Mouse (Mus musculus) adrenal gland, postnatal 0 days (tissue): ENCODE results near the gene Pole2. TPM values are rescaled to one million over a fixed set of nuclear protein-coding genes. Genes with fewer than 3 reads are reported as not detected.

ENCODE experiments used
- microRNA-seq: library from miRNA; unstranded; fragments of <30 nt; microRNA quantifications from one replicate; pipeline ENCODE4, GENCODE M21; 2016; ENCODE audit warnings: borderline replicate concordance; ENCODE audit not compliant: insufficient number of aligned reads
- polyA plus RNA-seq: library from polyadenylated mRNA; unstranded; fragments of >200 nt; fragmentation: Nextera tagmentation; extraction: Ambion mirVana; gene quantifications from 2 replicates; pipeline ENCODE4 v1.2.1, GENCODE M21; 2015

Gene Pole2
- polyA plus RNA-seq: 8.6 and 11.1 TPM in 2 replicates

DNA sequence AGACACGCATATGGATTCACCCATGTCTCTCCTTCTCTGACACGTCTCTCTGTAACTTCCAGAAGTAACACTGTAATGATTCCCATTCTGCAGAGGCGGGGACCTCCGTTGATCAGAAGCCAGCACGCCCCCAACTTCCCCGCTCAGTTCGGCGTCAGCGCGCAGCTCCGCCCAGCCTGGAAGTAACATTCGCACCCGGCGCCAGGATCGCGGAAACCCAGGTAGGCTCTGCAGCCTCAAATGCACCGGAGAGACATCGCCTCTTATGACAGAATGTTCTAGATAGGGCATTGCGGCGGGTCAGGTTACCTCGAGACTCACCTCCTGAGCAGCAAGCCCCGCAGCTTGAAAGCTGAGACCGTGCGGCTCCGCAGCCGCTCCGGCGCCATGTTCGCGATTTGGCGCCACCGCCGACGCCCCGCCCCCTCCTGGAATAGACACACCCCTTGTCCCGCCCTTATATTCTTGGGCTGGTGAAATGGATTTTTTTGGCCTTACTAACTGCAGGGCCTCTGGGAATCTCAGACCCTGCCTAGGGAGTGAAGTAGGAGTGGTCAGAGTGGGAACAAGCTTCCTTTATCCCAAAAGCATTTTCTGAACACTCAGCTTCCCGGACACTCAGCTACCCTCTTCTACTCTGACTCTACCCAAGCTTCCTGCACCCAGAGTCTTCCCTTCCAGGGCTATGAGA lies at the start of gene Pole2:
Gene Pole2, minus strand, starts transcription at position 420 of the 691 bp plus-strand sequence.

DNA sequence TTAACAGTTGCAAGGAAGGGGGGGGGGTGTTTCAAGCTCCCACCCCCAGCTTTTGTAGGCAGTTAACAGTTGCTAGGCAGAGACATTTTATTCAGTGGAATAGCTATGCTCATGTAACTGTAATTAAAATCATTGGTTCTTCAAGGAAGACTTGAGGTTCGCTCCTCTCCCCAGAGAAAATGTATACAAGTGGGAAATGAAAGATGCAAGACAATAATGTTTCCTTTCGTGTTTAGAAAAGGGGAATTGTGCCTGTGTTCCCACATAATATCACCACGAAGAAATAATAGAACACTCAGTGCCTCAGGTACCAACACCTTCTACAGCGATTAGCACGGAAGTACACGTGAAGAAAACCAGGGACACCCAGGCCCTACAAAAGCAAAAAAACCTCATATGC lies 12.9 kb upstream of the Pole2 start, which contains the start of gene Klhdc1:
Gene Klhdc1, plus strand, starts transcription at position 301 of the 400 bp plus-strand sequence.

DNA sequence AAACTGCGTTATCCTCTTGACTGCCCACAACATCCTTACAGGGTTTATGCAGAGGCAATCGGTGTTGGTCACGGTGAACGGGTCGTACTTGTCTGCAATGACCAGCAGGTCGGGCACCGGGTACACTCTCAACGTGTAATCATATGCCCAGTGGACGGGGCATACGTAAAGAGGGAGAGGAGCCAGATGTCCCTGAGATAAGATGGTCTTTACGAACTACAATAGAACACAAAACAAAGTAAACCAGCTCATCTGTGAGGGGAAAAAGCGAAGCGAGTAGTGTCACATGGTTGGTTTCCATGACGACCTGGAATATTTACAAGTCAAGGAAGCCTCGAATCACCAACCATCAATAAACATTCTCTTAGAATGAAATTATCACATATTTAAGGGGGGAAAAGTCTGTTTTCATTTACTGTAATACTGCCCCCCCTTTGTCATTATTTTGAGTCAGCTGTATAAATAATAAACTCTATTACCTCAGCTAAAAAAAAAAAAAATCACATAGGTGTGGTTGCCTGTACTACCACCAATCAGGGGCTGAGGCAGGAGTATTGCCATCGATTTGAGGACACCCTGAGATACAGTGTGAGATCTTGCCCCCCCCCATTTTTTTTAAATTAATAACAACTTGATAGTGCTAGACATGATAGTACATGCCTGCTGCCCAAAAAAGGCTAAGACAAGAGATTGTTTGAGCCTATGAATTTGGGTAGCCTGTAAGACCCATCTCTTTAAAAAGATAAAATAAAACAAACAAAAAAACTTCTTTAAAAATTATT lies 23.8 kb downstream of the Pole2 start, which contains the start of gene Gm49384:
Gene Gm49384, minus strand, starts transcription at position 216 of the 782 bp plus-strand sequence.

DNA sequence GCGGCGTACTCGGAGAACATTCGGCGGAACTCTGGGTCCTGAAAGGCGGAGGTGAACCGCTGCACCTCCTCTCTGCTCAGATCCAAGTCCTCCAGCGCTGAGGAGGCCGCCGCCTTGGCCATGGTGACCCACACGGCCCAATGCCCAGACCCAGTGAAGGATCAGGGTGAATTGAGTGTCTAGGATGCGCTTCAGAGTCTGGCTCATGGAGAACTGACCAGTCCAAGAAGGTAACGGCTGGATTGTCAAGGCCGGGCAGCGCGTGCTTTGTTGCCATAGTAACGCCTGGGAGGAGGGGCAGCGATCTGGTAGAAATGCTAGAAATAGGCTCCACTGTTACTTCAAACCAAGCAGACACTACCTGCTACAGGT lies 29.8 kb downstream of the Pole2 start, which contains the start of gene Dnaaf2:
Gene Dnaaf2, minus strand, starts transcription at position 266 of the 372 bp plus-strand sequence.

GRCm38 (mm10) chr12:69196444-69197377 lies 31.3 kb downstream of the Pole2 start, which contains the start of gene Gm49383:
Gm49383 (minus strand) TSS chr12:69197104.

DNA sequence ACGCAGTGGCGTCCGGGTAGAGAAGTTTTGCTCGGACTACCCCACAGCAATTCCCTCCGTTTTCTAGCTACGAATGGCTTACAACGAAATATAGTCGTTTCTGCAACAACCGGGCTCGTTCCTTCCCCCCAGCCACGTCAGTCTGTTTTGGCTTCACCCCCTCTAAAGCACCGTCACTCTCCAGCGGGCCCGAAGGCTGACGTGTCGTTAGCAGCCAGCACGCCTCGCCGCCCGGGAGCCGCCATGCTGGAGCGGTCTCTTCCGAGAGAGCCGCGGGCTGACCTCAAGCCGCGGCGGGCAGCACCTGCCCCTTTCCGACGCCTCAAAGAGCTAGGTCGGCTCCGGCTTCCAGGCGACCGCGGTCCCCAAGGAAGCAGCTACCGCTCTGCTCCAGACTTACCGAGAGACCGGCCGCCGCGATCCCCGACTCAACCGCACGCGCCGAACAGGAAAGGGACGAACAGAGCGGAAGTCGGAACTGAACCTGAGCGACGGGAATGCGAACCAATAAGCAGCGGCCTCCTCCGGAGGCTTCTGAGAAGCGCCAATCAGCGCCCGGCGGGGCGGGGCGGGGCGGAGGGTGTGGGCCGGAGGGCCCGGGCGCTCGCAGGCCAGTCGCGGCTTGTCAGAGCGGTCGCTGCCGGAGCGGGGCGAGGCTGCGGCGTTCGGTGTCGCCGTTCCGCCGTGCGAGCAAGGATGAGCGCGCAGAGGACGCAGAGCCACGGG lies 44.2 kb downstream of the Pole2 start, which contains the start of the genes Rpl36al and Mgat2:
Gene Rpl36al, minus strand, starts transcription at position 501 of the 726 bp plus-strand sequence.
Gene Mgat2, plus strand, starts transcription at position 575 of the 726 bp plus-strand sequence.

DNA sequence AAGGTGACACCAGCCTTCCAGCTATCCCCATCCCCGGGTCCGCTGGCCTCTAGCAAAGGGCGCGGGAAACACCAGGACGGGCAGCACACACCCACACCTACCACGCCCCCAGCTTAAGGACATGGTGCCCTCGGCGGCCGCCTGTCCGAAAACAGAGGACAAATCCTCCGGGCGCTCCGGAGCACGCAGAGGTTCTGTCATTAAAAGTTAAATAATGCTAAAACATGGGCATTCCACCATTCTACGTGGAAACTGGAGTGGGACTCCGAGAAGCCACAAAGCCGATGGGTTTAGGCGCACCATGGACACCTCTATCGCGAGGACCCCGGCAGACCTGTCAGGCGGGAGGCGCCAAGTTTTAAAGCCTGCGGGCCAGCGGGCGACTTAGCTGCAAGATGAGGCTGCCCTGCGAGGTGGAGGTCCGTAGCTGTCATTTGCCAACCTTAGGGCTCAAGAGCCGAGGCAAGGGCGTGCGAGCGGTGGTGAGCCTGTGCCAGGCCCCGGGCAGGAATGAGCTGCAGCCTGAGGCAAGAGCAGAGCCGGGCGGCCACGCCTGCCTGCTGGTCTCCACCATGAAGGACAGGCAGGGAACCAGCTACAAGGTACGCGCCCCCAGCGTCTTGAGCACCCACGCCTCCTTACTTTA lies 59.4 kb downstream of the Pole2 start, which contains the start of gene Lrr1:
Gene Lrr1, plus strand, starts transcription at position 354 of the 646 bp plus-strand sequence.

GRCm38 (mm10) chr12:69158765-69159577 lies 69.0 kb downstream of the Pole2 start, which contains the start of gene Rps29:
Rps29 (minus strand) TSS chr12:69159186.

Small RNA genes within 50 kb of the gene (microRNA-seq; reads per million reads assigned to microRNA genes)
- gene Gm47287 (not detected), gene Gm47295 (not detected)

Other genes with a start within 250 kb of the Pole2 start
- gene Rps29, start 69.0 kb downstream of the Pole2 start, polyA plus RNA-seq: 2,181 and 2,681 TPM in 2 replicates
- gene Lrr1, start 59.4 kb downstream of the Pole2 start, polyA plus RNA-seq: 7.7 and 9.0 TPM in 2 replicates
- gene Rpl36al, start 44.1 kb downstream of the Pole2 start, polyA plus RNA-seq: 1,088 and 1,116 TPM in 2 replicates
- 66.5 and 81.9 TPM in 2 replicates for gene Mgat2, start 44.0 kb downstream of the Pole2 start, polyA plus RNA-seq
- 8.2 and 10.2 TPM in 2 replicates for gene Gm49383, start 31.1 kb downstream of the Pole2 start, polyA plus RNA-seq
- 3.0 and 7.4 TPM in 2 replicates for gene Dnaaf2, start 29.8 kb downstream of the Pole2 start, polyA plus RNA-seq
- gene Gm49384, start 23.9 kb downstream of the Pole2 start, polyA plus RNA-seq: 6.6 and 8.1 TPM in 2 replicates
- gene Klhdc1, start 13.0 kb upstream of the Pole2 start, polyA plus RNA-seq: 37.6 and 40.8 TPM in 2 replicates
- gene Klhdc2, start 68.5 kb upstream of the Pole2 start, polyA plus RNA-seq: 135 and 144 TPM in 2 replicates
- 49.3 and 77.3 TPM in 2 replicates for gene Nemf, start 129.0 kb upstream of the Pole2 start, polyA plus RNA-seq
- gene Arf6, start 144.0 kb upstream of the Pole2 start, polyA plus RNA-seq: 82.0 and 82.7 TPM in 2 replicates
- 1.4 and 1.9 TPM in 2 replicates for gene Gm9887, start 144.3 kb upstream of the Pole2 start, polyA plus RNA-seq